Mouse (Mus musculus) Muller cell, postnatal 12 days (primary cell): ENCODE results near the gene Lima1.
"Not testable (repeated sequence)": the region's sequence is repeated elsewhere in the genome, so short reads cannot be mapped to it uniquely, and the experiment has no call there.

ENCODE experiments used
- DNase-seq: peaks from one replicate; pipeline ENCODE4 v3.0.0-alpha.2; 2015; ENCODE audit errors: inconsistent ontology term

The Lima1 gene

GRCm38 (mm10) chr15:99875334-99875869 is at the start of gene Lima1:
Lima1 (minus strand) TSS chr15:99875456.
- DNase-seq, result peak; percentile 89

DNA sequence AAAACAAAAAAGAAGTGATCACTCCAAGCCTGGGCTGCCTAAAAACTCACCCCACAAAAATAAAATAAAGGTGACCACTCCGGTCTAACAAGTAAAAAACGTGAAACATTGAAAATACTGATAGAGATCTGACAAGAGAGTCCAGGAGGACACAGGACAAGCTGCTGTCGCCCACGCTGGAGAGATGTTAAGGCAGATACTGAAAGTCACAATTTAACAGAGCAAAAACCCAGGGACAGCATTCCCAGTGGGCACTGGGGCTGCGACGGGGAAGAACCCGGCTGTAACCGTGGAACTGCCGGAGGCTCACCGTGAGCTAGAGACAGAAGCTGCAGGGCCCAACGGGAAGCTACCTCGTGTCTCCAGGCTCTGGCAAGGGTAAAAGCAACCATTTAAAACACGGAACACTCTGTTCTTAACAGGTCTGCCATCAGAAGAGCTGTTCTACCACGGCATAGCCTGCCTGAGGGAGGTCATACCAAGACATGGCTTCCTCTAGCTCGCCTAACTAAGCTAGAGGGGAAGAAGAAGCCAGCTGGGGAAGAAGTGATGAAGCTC is 44.4 kb upstream of the Lima1 start:
- DNase-seq, result no peak

GRCm38 (mm10) chr15:99917264-99917663 is 42.0 kb upstream of the Lima1 start:
- DNase-seq, result no peak

GRCm38 (mm10) chr15:99914613-99915012 is 39.4 kb upstream of the Lima1 start:
- no peak for DNase-seq

DNA sequence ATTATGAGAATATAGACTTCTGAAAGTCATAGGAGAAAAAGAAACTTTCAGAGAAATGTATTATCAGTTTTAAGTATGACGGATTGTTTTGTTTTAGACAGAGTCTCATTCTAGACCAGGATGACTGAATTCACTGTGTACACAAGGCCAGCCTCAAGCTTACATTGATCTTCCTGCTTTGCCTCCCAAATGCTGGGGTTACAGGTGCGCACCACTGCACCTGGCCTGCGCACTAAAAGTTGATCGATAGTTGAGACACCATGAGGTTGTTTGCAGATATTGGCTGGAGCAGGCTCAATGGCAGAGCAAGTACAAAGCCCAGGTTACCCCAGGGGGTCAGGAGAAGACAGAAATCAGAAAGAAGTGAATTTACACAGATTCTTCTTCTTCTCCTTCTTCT is 36.5 kb upstream of the Lima1 start:
- no peak for DNase-seq

GRCm38 (mm10) chr15:99909339-99909996 is 34.2 kb upstream of the Lima1 start:
- DNase-seq, result peak; percentile 25

DNA sequence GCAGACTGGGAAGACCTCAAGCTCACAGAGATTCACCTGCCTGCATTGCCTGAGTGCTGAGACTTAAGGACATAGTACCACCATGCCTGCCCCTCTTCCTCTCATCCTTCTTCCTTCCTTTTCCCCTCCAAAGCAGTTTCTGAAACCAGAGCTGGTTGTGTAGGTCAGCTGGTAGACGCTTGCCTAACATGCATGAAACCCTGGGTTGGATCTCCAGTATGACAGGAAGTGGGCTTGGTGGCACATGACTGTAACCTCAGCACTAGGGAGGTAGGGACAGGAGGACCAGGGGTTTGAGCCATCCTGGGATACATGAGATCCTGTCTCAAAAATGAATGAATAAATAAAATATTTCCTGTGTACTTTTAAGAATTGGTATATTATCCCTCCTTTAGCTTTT is 32.3 kb upstream of the Lima1 start:
- no peak for DNase-seq

GRCm38 (mm10) chr15:99907041-99907440 is 31.8 kb upstream of the Lima1 start:
- DNase-seq, result no peak

DNA sequence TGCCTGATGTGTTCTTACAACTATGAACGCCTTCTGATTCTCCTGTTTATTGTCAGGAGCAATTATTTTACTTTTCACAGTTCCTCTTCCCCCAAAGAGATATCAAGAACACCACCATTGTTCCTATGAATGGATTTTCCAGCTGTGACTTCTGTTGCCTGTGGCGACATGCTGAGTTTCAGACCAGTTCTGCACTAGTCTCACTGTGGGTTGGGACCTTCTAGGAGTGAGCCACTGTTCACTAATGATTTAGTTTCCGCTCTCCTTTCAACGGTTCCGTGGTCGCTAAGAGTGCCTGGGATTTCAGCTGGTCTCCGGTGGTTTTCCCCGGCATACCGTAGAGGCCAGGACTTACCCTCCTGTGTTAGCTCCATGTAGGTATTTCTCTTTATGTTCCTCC is 29.6 kb upstream of the Lima1 start:
- no peak for DNase-seq

DNA sequence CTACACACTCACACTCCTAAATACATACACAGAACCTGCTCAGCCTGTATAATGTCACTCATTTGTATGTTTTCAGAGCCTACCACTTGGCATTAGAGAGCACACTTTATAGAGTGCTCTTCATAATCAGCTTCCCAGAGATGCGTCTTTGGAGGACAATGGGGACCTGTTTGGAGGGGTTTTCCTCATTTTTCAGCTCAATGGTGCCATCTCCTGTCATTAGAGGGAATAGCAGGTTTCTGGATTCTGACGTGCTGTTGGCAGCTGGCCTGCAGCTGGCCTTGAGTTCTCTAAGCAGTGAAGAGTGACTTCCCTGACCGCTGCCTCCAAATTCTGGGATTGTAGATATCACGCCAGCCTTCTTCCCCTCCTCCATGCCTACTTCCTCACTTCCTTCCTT is 29.1 kb upstream of the Lima1 start:
- DNase-seq, result peak; percentile 82

GRCm38 (mm10) chr15:99903227-99903626 is 28.0 kb upstream of the Lima1 start:
- no peak for DNase-seq

- DNase-seq, result no peak
Observed at GRCm38 (mm10) chr15:99902786-99903185, 27.5 kb upstream of the Lima1 start.

GRCm38 (mm10) chr15:99896621-99897020 is 21.4 kb upstream of the Lima1 start:
- no peak for DNase-seq

DNA sequence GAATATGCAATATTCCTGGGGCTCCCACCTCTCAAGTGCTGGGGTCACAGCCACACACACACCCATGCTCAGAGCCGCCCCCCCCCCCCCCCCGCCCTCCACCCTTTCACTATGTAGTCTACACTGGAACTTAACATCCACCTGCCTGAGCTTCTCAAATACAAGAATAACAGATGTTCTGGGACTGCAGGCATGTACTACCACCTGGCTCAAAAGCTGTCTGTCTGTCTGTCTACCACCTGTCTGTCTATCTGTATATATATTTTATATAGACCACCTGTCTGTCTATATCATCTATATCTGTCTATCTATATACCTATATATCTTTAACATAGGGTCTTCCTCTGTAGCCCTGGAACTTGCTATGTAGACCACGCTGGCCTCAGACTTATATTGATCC is 16.1 kb upstream of the Lima1 start:
- DNase-seq, result no peak

GRCm38 (mm10) chr15:99890412-99891236 is 15.4 kb upstream of the Lima1 start:
- no peak for DNase-seq

GRCm38 (mm10) chr15:99889275-99889874 is 14.1 kb upstream of the Lima1 start:
- DNase-seq, result peak; percentile 90

- DNase-seq, result not testable (repeated sequence)
Observed at GRCm38 (mm10) chr15:99887130-99887529, 11.9 kb upstream of the Lima1 start.

GRCm38 (mm10) chr15:99884038-99884437 is 8.8 kb upstream of the Lima1 start:
- no peak for DNase-seq

DNA sequence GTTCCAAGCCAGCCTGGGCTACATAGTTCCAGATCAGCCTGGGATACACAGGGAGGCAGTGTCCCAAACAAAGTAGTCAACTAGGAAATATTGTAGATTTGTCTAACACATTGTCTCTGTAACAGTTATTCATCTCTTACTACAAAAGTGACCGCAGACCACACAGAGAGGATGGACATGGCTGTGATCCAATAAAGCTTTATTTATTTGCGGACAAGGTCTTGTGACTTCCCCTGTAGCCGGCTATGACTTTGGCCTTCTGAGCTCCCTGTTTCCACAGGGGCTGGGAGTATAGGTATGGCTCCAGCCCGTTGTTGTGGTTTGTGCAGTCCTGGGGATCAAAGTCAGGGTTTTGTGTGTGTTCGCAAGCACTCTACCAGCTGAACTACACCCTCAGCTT is 3.3 kb upstream of the Lima1 start:
- DNase-seq, result no peak

DNA sequence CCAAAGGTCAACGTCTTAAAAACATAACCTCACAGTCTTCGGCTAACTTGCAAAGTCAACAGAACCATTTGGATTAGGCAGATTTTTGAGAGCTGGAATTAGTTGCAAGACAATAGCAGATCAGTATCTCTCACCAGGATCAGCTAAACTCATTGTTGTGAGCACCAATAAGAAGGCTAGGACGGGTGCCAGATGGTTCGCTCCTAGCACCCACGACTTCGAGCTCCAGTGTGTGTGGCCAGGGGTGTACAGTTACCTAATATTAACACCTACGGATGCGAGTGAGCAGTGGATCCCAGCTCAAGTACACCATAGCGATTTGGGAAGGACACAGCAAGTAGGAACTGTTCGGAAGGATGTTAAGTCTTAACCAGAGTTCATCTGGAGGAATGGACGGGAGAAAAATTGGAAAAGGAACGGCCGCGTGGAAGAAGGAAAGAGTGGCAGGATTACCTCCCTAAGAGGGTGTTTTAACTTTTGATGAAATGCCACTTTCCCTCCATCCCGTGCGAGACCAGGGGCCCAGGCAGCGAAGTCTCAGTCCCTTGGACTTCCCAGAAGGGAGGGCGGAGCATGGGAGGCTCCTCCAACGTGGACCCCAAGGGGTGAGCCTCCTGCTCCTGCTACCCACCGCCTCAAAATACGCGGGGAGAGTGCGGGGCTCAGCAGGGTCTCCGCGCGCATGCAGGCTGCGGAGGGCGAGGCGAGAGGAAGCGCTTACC is 483 bp downstream of the Lima1 start:
- peak; percentile 32 for DNase-seq

GRCm38 (mm10) chr15:99872543-99872942 is 2.7 kb downstream of the Lima1 start:
- no peak for DNase-seq

DNA sequence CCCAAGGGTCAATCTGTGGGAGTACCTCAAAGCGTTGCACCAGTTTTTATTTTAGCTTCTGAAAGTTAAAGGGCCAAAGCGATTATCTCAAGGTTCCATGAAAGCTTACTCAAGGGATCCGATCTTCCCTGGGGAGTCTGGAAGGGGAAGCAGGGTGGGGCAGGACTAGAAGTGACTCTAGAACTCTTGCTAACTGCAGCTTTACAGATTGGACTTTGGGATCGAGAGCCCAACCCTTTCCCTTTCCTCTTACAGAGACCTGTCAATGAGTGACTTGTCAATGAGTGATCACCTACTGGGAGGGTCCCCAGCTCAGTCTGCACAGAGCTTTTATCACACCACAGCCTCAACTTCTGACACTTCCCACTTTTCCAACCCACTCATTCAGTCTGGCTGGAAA is 7.6 kb downstream of the Lima1 start:
- no peak for DNase-seq
